In the genomic region with DNA sequence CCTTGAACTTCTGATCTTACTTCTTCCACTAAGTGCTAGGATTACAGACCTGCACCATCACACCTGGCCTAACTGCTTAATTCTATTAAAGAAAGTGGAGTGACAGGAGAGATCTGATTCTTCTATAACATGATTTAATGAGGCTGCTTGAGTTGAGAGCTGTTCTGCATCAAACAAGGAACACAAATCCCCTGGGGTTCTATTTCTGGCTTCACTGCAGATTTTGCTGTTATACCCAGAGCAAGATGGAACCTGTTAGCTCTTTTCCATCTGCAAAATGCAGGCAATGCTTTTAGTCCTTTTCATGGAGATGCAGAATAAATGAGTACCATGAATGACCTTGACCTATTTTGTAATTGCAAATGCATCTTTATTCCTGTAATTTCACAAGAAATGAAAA, we compare ENCODE assay signal across 18 mouse cellular contexts.
DNase-seq lines count a peak whose midpoint lies in the region; ATAC-seq and TF ChIP-seq lines count a peak whose summit lies in the region.
"Had no signal": no experiment of that assay in that cellular context is flagged by ENCODE, and none has a peak within 500 bp of the region (broad histone marks: within the 10 kb centered on the region; RNA-seq: fewer than 3 reads in every experiment).

No protein-coding gene starts in this region.

- H3K27ac ChIP-seq in embryonic facial prominence, embryonic 11.5 days (replicated peaks; ENCODE audit: low read depth, low read length), result no peak overlapping the region
- H3K27ac ChIP-seq in embryonic facial prominence, embryonic 10.5 days (replicated peaks), result no peak overlapping the region
- peak overlapping the region; percentile 25; the same call in 1 of the 2 replicates for H3K27ac ChIP-seq in layer of hippocampus, adult 2 months
- H3K27ac ChIP-seq in embryonic facial prominence, embryonic 14.5 days (replicated peaks; ENCODE audit: low read depth, low read length), result no peak overlapping the region; the same call in none of the 2 replicates
- H3K27ac ChIP-seq in kidney, embryonic 16.5 days (ENCODE audit: low read length), result no peak overlapping the region
- H3K27ac ChIP-seq: hindbrain, embryonic 15.5 days; liver, embryonic 13.5 days; midbrain, embryonic 15.5 days had no signal

- H3K27me3 ChIP-seq in embryonic facial prominence, embryonic 11.5 days (ENCODE audit: control insufficient read depth, insufficient read depth, low read length), result no peaks in the 10 kb centered on the region
- no peaks in the 10 kb centered on the region for H3K27me3 ChIP-seq in embryonic facial prominence, embryonic 10.5 days (replicated peaks; ENCODE audit: low read depth, poor library complexity, severe bottlenecking)
- no peaks in the 10 kb centered on the region for H3K27me3 ChIP-seq in embryonic facial prominence, embryonic 14.5 days (replicated peaks; ENCODE audit: control insufficient read depth, insufficient read depth, low read length)
- no peaks in the 10 kb centered on the region for H3K27me3 ChIP-seq in kidney, embryonic 16.5 days (ENCODE audit: insufficient read depth, low read length)
- H3K27me3 ChIP-seq: heart, embryonic 12.5 days; hindbrain, embryonic 15.5 days; liver, embryonic 13.5 days; midbrain, embryonic 15.5 days had no signal

- DNase-seq in embryonic facial prominence, embryonic 11.5 days (ENCODE audit: low spot score), result peak; percentile 80
- no peak for DNase-seq in embryonic facial prominence, embryonic 10.5 days (ENCODE audit: low spot score)
- no peak for DNase-seq in layer of hippocampus, adult 2 months (ENCODE audit: low spot score in 2 of 2)
- DNase-seq in layer of hippocampus, postnatal 25 days (ENCODE audit: extremely low spot score in 1 of 2, low spot score in 1 of 2), result no peak
- peak; percentile 28 for DNase-seq in 3T3-L1 (ENCODE audit: low read depth, low spot score)
- peak; percentile 93 for DNase-seq in embryonic facial prominence, embryonic 14.5 days (ENCODE audit: low spot score)
- no peak for DNase-seq in T-cell, adult 2 months (ENCODE audit: low spot score)
- DNase-seq: adrenal gland, postnatal 14 days; gastrocnemius, postnatal 25 days; kidney, adult 11 months; kidney, postnatal 25 days; layer of hippocampus, adult 9-11 months; liver, embryonic 13.5 days had no signal

- no peaks in the 10 kb centered on the region for H3K36me3 ChIP-seq in embryonic facial prominence, embryonic 11.5 days (replicated peaks; ENCODE audit: control insufficient read depth, insufficient read depth, low read depth, low read length)
- H3K36me3 ChIP-seq in embryonic facial prominence, embryonic 10.5 days (replicated peaks), result no peaks in the 10 kb centered on the region
- no peaks in the 10 kb centered on the region for H3K36me3 ChIP-seq in embryonic facial prominence, embryonic 14.5 days (ENCODE audit: control insufficient read depth, insufficient read depth, low read length)
- H3K36me3 ChIP-seq in kidney, embryonic 16.5 days (ENCODE audit: insufficient read depth, low read length), result no peaks in the 10 kb centered on the region
- H3K36me3 ChIP-seq: heart, embryonic 12.5 days; hindbrain, embryonic 15.5 days; liver, embryonic 13.5 days; midbrain, embryonic 15.5 days had no signal

- TF ChIP-seq CTCF in layer of hippocampus, adult 2 months (conservative IDR thresholded peaks at IDR 0.05), result no peak

- ATAC-seq in embryonic facial prominence, embryonic 11.5 days (replicated peaks; ENCODE audit: insufficient number of reproducible peaks, low FRiP score, low TSS enrichment, low read depth), result no peak
- ATAC-seq in embryonic facial prominence, embryonic 14.5 days (ENCODE audit: low read depth), result peak; percentile 38; the same call in 1 of the 2 replicates
- ATAC-seq in kidney, embryonic 16.5 days (ENCODE audit: low FRiP score, low TSS enrichment), result no peak
- ATAC-seq: activated CD4-positive, CD25-positive, alpha-beta regulatory T cell, adult 4 months; midbrain, embryonic 15.5 days had no signal

- H3K4me2 ChIP-seq in embryonic facial prominence, embryonic 11.5 days (ENCODE audit: low read depth, low read length), result no peak overlapping the region
- no peak overlapping the region for H3K4me2 ChIP-seq in embryonic facial prominence, embryonic 14.5 days (ENCODE audit: low read depth, low read length)
- no peak overlapping the region for H3K4me2 ChIP-seq in kidney, embryonic 16.5 days (replicated peaks; ENCODE audit: low read depth, low read length)
- H3K4me2 ChIP-seq: heart, embryonic 12.5 days; hindbrain, embryonic 15.5 days; liver, embryonic 13.5 days; midbrain, embryonic 15.5 days had no signal

- H3K9me3 ChIP-seq in embryonic facial prominence, embryonic 11.5 days (replicated peaks; ENCODE audit: control insufficient read depth, low read length), result no peaks in the 10 kb centered on the region
- H3K9me3 ChIP-seq in embryonic facial prominence, embryonic 10.5 days, result 0 out of 2 replicates have a peak, but pooled peaks cover 7% of the 10 kb centered on the region
- H3K9me3 ChIP-seq in embryonic facial prominence, embryonic 14.5 days (ENCODE audit: control insufficient read depth, low read length), result no peaks in the 10 kb centered on the region
- no peaks in the 10 kb centered on the region for H3K9me3 ChIP-seq in kidney, embryonic 16.5 days (ENCODE audit: low read length)
- H3K9me3 ChIP-seq: heart, embryonic 12.5 days; hindbrain, embryonic 15.5 days; liver, embryonic 13.5 days; midbrain, embryonic 15.5 days had no signal

- no peaks in the 10 kb centered on the region for H3K4me1 ChIP-seq in embryonic facial prominence, embryonic 11.5 days (ENCODE audit: control insufficient read depth, insufficient read depth, low read length)
- H3K4me1 ChIP-seq in embryonic facial prominence, embryonic 10.5 days, result peaks cover 12% of the 10 kb centered on the region
- H3K4me1 ChIP-seq in embryonic facial prominence, embryonic 14.5 days (ENCODE audit: control insufficient read depth, insufficient read depth, low read length), result 0 out of 2 replicates have a peak, but pooled peaks cover 4% of the 10 kb centered on the region
- H3K4me1 ChIP-seq in kidney, embryonic 16.5 days (ENCODE audit: insufficient read depth, low read length), result no peaks in the 10 kb centered on the region
- H3K4me1 ChIP-seq: heart, embryonic 12.5 days; hindbrain, embryonic 15.5 days had no signal

- H3K4me3 ChIP-seq in embryonic facial prominence, embryonic 11.5 days (ENCODE audit: low read depth, low read length), result no peak overlapping the region
- H3K4me3 ChIP-seq in embryonic facial prominence, embryonic 10.5 days, result no peak overlapping the region
- no peak overlapping the region for H3K4me3 ChIP-seq in layer of hippocampus, adult 2 months
- H3K4me3 ChIP-seq in embryonic facial prominence, embryonic 14.5 days (ENCODE audit: low read depth, low read length), result no peak overlapping the region
- H3K4me3 ChIP-seq in kidney, embryonic 16.5 days (ENCODE audit: low read length), result no peak overlapping the region
- H3K4me3 ChIP-seq: heart, embryonic 12.5 days; hindbrain, embryonic 15.5 days; liver, embryonic 13.5 days; midbrain, embryonic 15.5 days had no signal

- no peak overlapping the region for H3K9ac ChIP-seq in embryonic facial prominence, embryonic 11.5 days (replicated peaks; ENCODE audit: low read length)
- H3K9ac ChIP-seq in embryonic facial prominence, embryonic 14.5 days (ENCODE audit: low read depth, low read length), result no peak overlapping the region
- H3K9ac ChIP-seq in kidney, embryonic 16.5 days (replicated peaks; ENCODE audit: low read length), result no peak overlapping the region
- H3K9ac ChIP-seq: heart, embryonic 12.5 days; hindbrain, embryonic 15.5 days; liver, embryonic 13.5 days; midbrain, embryonic 15.5 days had no signal

Comparison
In these comparisons a context has a peak if more than half of its experiments do, and no peak if none do; other contexts are left out.
1. DNase-seq: peak in embryonic facial prominence, embryonic 11.5 days (single experiment), 3T3-L1 (single experiment) and embryonic facial prominence, embryonic 14.5 days (single experiment); none in embryonic facial prominence, embryonic 10.5 days (single experiment), layer of hippocampus, adult 2 months (0 of 2), layer of hippocampus, postnatal 25 days (0 of 2) and T-cell, adult 2 months (single experiment).